Mouse (Mus musculus) MEL (cell line): ENCODE measurements around the gene 6330409D20Rik. TPM values are rescaled to one million over a fixed set of nuclear protein-coding genes. Genes with fewer than 3 reads are reported as not detected.

Source experiments
- DNase-seq: peaks from one replicate; pipeline ENCODE4 v3.0.0; 2011; ENCODE audit warnings: low read depth, low spot score
- H3K27ac ChIP-seq: 2 replicates; pipeline ENCODE4 v1.5.1; 2012; ENCODE audit warnings: low read depth, mild to moderate bottlenecking, control low read depth, low read length, moderate library complexity; ENCODE audit not compliant: control insufficient read depth
- H3K27me3 ChIP-seq, 2 experiments: fragments of 150-350 bp in 1 of 2; sonication (generic) in 1 of 2; 2 replicates each; pipeline ENCODE4 v1.6.1; 2012; ENCODE audit warnings: low read length in 2 of 2, mild to moderate bottlenecking in 2 of 2, improper control_type of control experiment in 1 of 2, moderate library complexity in 1 of 2; ENCODE audit not compliant: insufficient read depth in 2 of 2, control insufficient read depth in 1 of 2
- H3K36me3 ChIP-seq, 2 experiments: 2 replicates each; pipeline ENCODE4 v1.6.1; 2012 to 2014; ENCODE audit warnings: low read length in 2 of 2, improper control_type of control experiment in 1 of 2, inconsistent platforms in 1 of 2, mild to moderate bottlenecking in 1 of 2; ENCODE audit not compliant: insufficient read depth in 2 of 2, control insufficient read depth in 1 of 2
- H3K4me1 ChIP-seq, 2 experiments: fragments of 150-350 bp in 1 of 2; sonication (generic) in 1 of 2; 2 replicates each; pipeline ENCODE4 v1.6.1; 2012; ENCODE audit warnings: low read length in 2 of 2, improper control_type of control experiment in 1 of 2, mild to moderate bottlenecking in 1 of 2; ENCODE audit not compliant: insufficient read depth in 2 of 2, control insufficient read depth in 1 of 2
- H3K4me3 ChIP-seq, 2 experiments: fragments of 150-350 bp in 1 of 2; sonication (generic) in 1 of 2; 2 replicates each; pipeline ENCODE4 v1.5.1; 2012; ENCODE audit warnings: low read depth in 2 of 2, low read length in 2 of 2, mild to moderate bottlenecking in 2 of 2, moderate library complexity in 2 of 2, control low read depth in 1 of 2, improper control_type of control experiment in 1 of 2; ENCODE audit not compliant: control insufficient read depth in 1 of 2, insufficient read depth in 1 of 2
- H3K79me2 ChIP-seq: 2 replicates; pipeline ENCODE4 v1.6.1; 2012; ENCODE audit warnings: mild to moderate bottlenecking, low read length, moderate library complexity; ENCODE audit not compliant: control insufficient read depth, poor library complexity, insufficient read depth
- H3K9ac ChIP-seq: 2 replicates; pipeline ENCODE4 v1.6.1; 2012; ENCODE audit warnings: low read depth, mild to moderate bottlenecking, control low read depth, low read length, moderate library complexity; ENCODE audit not compliant: control insufficient read depth, poor library complexity, severe bottlenecking
- H3K9me3 ChIP-seq: fragments of 150-350 bp; sonication (generic); replicated peaks from 2 replicates; pipeline ENCODE4 v1.6.1; 2012; ENCODE audit warnings: mild to moderate bottlenecking, low read length, improper control_type of control experiment, moderate library complexity; ENCODE audit not compliant: insufficient read depth
- CHD1 ChIP-seq: IDR thresholded peaks from 2 replicates; pipeline ENCODE4 v1.6.1; 2012; ENCODE audit warnings: low read depth, mild to moderate bottlenecking, inconsistent platforms, low read length, improper control_type of control experiment
- CHD2 ChIP-seq: IDR thresholded peaks from 2 replicates; pipeline ENCODE4 v1.6.1; 2011; ENCODE audit warnings: low read length, improper control_type of control experiment
- CTCF ChIP-seq, 3 experiments: IDR thresholded peaks in 2 of 3; conservative IDR thresholded peaks in 1 of 3; 2 replicates each; pipeline ENCODE4 v1.5.1; 2011 to 2012; ENCODE audit warnings: low read length in 3 of 3, low read depth in 2 of 3, mild to moderate bottlenecking in 2 of 3, improper control_type of control experiment in 1 of 3, inconsistent platforms in 1 of 3, mixed read lengths in 1 of 3, moderate library complexity in 1 of 3; ENCODE audit not compliant: control insufficient read depth in 1 of 3, insufficient read depth in 1 of 3, poor library complexity in 1 of 3, severe bottlenecking in 1 of 3
- E2F4 ChIP-seq: IDR thresholded peaks from 2 replicates; pipeline ENCODE4 v1.6.1; 2011; ENCODE audit warnings: low read depth, low read length, improper control_type of control experiment, borderline replicate concordance
- EP300 ChIP-seq, 2 experiments: IDR thresholded peaks; 2 replicates each; pipeline ENCODE4 v1.6.1; 2011; ENCODE audit warnings: improper control_type of control experiment in 2 of 2, low read length in 2 of 2, low read depth in 1 of 2, mild to moderate bottlenecking in 1 of 2
- ETS1 ChIP-seq: IDR thresholded peaks from 2 replicates; pipeline ENCODE4 v1.6.1; 2012; ENCODE audit warnings: low read depth, mild to moderate bottlenecking, inconsistent platforms, low read length, improper control_type of control experiment, moderate library complexity
- GATA1 ChIP-seq: IDR thresholded peaks from 2 replicates; pipeline ENCODE4 v1.6.1; 2011; ENCODE audit warnings: low read depth, low read length, improper control_type of control experiment
- JUND ChIP-seq: IDR thresholded peaks from 2 replicates; pipeline ENCODE4 v1.6.1; 2011; ENCODE audit warnings: low read depth, mild to moderate bottlenecking, improper control_type of control experiment, low read length
- MAFK ChIP-seq: IDR thresholded peaks from 2 replicates; pipeline ENCODE4 v1.6.1; 2011; ENCODE audit warnings: low read depth, mild to moderate bottlenecking, low read length, improper control_type of control experiment, borderline replicate concordance
- MAX ChIP-seq: IDR thresholded peaks from 2 replicates; pipeline ENCODE4 v1.6.1; 2011; ENCODE audit warnings: low read length, improper control_type of control experiment
- MEF2A ChIP-seq: IDR thresholded peaks from 2 replicates; pipeline ENCODE4 v1.6.1; 2014; ENCODE audit warnings: low read depth, mild to moderate bottlenecking, inconsistent platforms, low read length, improper control_type of control experiment; ENCODE audit not compliant: poor library complexity, insufficient replicate concordance, severe bottlenecking; ENCODE audit errors: extremely low read depth
- MXI1 ChIP-seq: IDR thresholded peaks from 2 replicates; pipeline ENCODE4 v1.6.1; 2011; ENCODE audit warnings: mild to moderate bottlenecking, low read depth, low read length, improper control_type of control experiment
- MYB ChIP-seq: IDR thresholded peaks from 2 replicates; pipeline ENCODE4 v1.6.1; 2011; ENCODE audit warnings: mild to moderate bottlenecking, low read depth, low read length, improper control_type of control experiment
- MYC ChIP-seq: IDR thresholded peaks from 2 replicates; pipeline ENCODE4 v1.6.1; 2011; ENCODE audit warnings: low read depth, mild to moderate bottlenecking, low read length, improper control_type of control experiment, moderate library complexity
- NELFE ChIP-seq: IDR thresholded peaks from 2 replicates; pipeline ENCODE4 v1.6.1; 2011; ENCODE audit warnings: low read depth, low read length, improper control_type of control experiment
- NRF1 ChIP-seq: IDR thresholded peaks from 2 replicates; pipeline ENCODE4 v1.6.1; 2014; ENCODE audit warnings: low read depth, mild to moderate bottlenecking, inconsistent platforms, low read length, improper control_type of control experiment, moderate library complexity; ENCODE audit not compliant: poor library complexity, insufficient read depth, severe bottlenecking
- POLR2AphosphoS5 ChIP-seq: IDR thresholded peaks from 2 replicates; pipeline ENCODE4 v1.6.1; 2012; ENCODE audit warnings: low read depth, borderline replicate concordance, mild to moderate bottlenecking, inconsistent platforms, low read length, moderate library complexity, mixed read lengths
- RAD21 ChIP-seq: IDR thresholded peaks from 2 replicates; pipeline ENCODE4 v1.6.1; 2011; ENCODE audit warnings: mild to moderate bottlenecking, low read depth, low read length, improper control_type of control experiment
- SIN3A ChIP-seq: IDR thresholded peaks from 2 replicates; pipeline ENCODE4 v1.6.1; 2012; ENCODE audit warnings: low read length, improper control_type of control experiment, inconsistent platforms
- SMC3 ChIP-seq: IDR thresholded peaks from 2 replicates; pipeline ENCODE4 v1.6.1; 2011; ENCODE audit warnings: low read depth, low read length, improper control_type of control experiment
- TAL1 ChIP-seq: IDR thresholded peaks from 2 replicates; pipeline ENCODE4 v1.6.1; 2012; ENCODE audit warnings: mild to moderate bottlenecking, inconsistent platforms, low read length, moderate library complexity, mixed read lengths
- TBP ChIP-seq: IDR thresholded peaks from 2 replicates; pipeline ENCODE4 v1.8.0; 2011; ENCODE audit warnings: low read depth, low read length, improper control_type of control experiment
- TCF12 ChIP-seq: IDR thresholded peaks from 2 replicates; pipeline ENCODE4 v1.6.1; 2014; ENCODE audit warnings: low read depth, mild to moderate bottlenecking, inconsistent platforms, low read length, improper control_type of control experiment, moderate library complexity
- UBTF ChIP-seq: IDR thresholded peaks from 2 replicates; pipeline ENCODE4 v1.6.1; 2012; ENCODE audit warnings: low read depth, mild to moderate bottlenecking, inconsistent platforms, low read length, improper control_type of control experiment, moderate library complexity, borderline replicate concordance; ENCODE audit not compliant: insufficient read depth
- USF2 ChIP-seq, 2 experiments: IDR thresholded peaks; 2 replicates each; pipeline ENCODE4 v1.6.1; 2011 to 2012; ENCODE audit warnings: improper control_type of control experiment in 2 of 2, low read length in 2 of 2, borderline replicate concordance in 1 of 2, inconsistent platforms in 1 of 2, low read depth in 1 of 2, mild to moderate bottlenecking in 1 of 2; ENCODE audit not compliant: insufficient read depth in 1 of 2
- ZC3H11A ChIP-seq: IDR thresholded peaks from 2 replicates; pipeline ENCODE4 v1.6.1; 2012; ENCODE audit warnings: low read depth, mild to moderate bottlenecking, inconsistent platforms, low read length, improper control_type of control experiment
- ZMIZ1 ChIP-seq: IDR thresholded peaks from 2 replicates; pipeline ENCODE4 v1.6.1; 2012; ENCODE audit warnings: low read depth, mild to moderate bottlenecking, inconsistent platforms, low read length, improper control_type of control experiment, moderate library complexity
- ZNF384 ChIP-seq: IDR thresholded peaks from 2 replicates; pipeline ENCODE4 v1.6.1; 2012; ENCODE audit warnings: low read depth, mild to moderate bottlenecking, inconsistent platforms, low read length, improper control_type of control experiment
- polyA plus RNA-seq, 2 experiments: library from polyadenylated mRNA; stranded (reverse) in 1 of 2; unstranded in 1 of 2; fragments of >175 nt in 1 of 2; fragments of >200 nt in 1 of 2; gene quantifications; 2 replicates each; pipeline versions ENCODE4 v1.2.1 to v1.2.4; 2012; ENCODE audit warnings: low replicate concordance in 2 of 2, low read depth in 1 of 2; ENCODE audit not compliant: insufficient read length in 2 of 2, insufficient read depth in 1 of 2, missing spikeins in 1 of 2
- total RNA-seq: library from RNA; depleted of rRNA; stranded (reverse); fragments of 300-350 nt; gene quantifications from 2 replicates; pipeline ENCODE4 v1.2.3, GENCODE M21; 2012

The 6330409D20Rik gene
- total and polyA plus RNA-seq, 3 experiments = not detected

DNA sequence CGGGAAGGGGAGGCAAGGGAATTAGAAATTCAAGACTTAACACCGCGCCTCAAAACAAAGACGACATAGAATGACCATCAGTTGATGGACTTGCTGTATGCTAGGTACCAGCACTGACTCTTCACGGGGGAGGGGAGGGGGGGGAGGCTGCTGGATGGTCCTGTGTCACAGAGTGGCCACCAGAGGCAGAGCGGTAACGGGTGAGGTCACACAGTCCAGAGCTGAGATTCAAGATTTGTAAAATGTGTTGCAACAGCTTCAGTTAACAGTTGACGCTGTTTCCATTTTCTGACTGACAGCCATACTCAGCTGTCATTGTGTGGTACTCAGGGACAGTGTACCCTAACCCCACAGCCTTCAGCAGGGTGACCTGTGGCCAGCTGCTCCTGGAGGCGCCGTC, 11.4 kb upstream of the 6330409D20Rik start:
- Histone ChIP-seq H3K9me3 (no peaks in the 10 kb centered on the region), H3K79me2 (no peaks in the 10 kb centered on the region; the same call in 1 of the 2 replicates), H3K36me3 (peaks cover 0 to 2% of the 10 kb centered on the region in 2 experiments; a peak in 1 of 4 replicates), H3K4me3 (no peak overlapping the region), H3K9ac (no peak overlapping the region), H3K27ac (no peak overlapping the region), H3K4me1 (no peaks in the 10 kb centered on the region), H3K27me3 (no peaks in the 10 kb centered on the region)
- DNase-seq = no peak
- TF ChIP-seq MXI1 (no peak), NELFE (no peak), EP300 (IDR thresholded peaks at IDR 0.05; ENCODE audit: low read depth in 1 of 2, low read length in 2 of 2) (no peak), TAL1 (no peak), SMC3 (no peak), CHD2 (no peak), ZMIZ1 (no peak), TBP (no peak), CTCF (IDR thresholded peaks at IDR 0.05 in 2 of 3, conservative IDR thresholded peaks at IDR 0.05 in 1 of 3; ENCODE audit: control insufficient read depth in 1 of 3, insufficient read depth in 1 of 3, low read depth in 2 of 3, low read length in 3 of 3, poor library complexity in 1 of 3, severe bottlenecking in 1 of 3) (no peak), MEF2A (no peak), CHD1 (no peak), E2F4 (no peak), MAFK (no peak), ZC3H11A (no peak), ETS1 (no peak), UBTF (no peak), GATA1 (no peak), NRF1 (no peak), MAX (no peak)

DNA sequence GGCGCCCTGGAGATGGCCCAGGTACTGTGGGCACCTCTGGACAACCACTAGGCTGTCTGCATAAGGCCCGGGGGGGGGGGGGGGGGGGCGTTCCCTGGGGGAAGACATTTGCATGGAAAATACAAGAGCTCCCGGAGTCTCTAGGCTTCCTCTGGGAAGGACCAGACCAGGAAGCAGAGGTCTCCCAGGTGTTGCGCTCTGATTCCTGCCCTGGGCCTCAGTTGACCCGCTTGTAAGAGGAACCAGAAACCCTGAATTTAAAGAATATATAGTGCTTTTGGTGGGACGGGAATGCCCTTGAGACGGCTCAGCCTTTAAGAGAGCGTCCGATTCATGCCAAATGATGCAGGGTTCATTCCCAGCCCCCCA, 10.8 kb upstream of the 6330409D20Rik start:
- no peak for TF ChIP-seq UBTF
- no peak for TF ChIP-seq MAX
- TF ChIP-seq ETS1 = no peak
- TF ChIP-seq NELFE = no peak
- TF ChIP-seq USF2 (IDR thresholded peaks at IDR 0.05; ENCODE audit: borderline replicate concordance in 1 of 2, insufficient read depth in 1 of 2, low read depth in 1 of 2, low read length in 2 of 2) = no peak
- TF ChIP-seq MYB = no peak
- TF ChIP-seq JUND = no peak
- TF ChIP-seq POLR2AphosphoS5 = no peak
- no peak for TF ChIP-seq MYC
- no peak for TF ChIP-seq SMC3
- no peak for TF ChIP-seq ZNF384
- TF ChIP-seq TAL1 = no peak
- TF ChIP-seq SIN3A = no peak
- TF ChIP-seq TCF12 = no peak
- TF ChIP-seq RAD21 = no peak
- no peaks in the 10 kb centered on the region for H3K79me2 ChIP-seq
- no peak overlapping the region for H3K4me3 ChIP-seq
- no peak overlapping the region for H3K9ac ChIP-seq
- H3K4me1 ChIP-seq = no peaks in the 10 kb centered on the region
- peaks cover 0 to under 1% of the 10 kb centered on the region in 2 experiments; a peak in 1 of 4 replicates for H3K36me3 ChIP-seq
- H3K27ac ChIP-seq = no peak overlapping the region
- DNase-seq = no peak
- no peaks in the 10 kb centered on the region for H3K9me3 ChIP-seq
- H3K27me3 ChIP-seq = no peaks in the 10 kb centered on the region
